Mouse (Mus musculus) midbrain, embryonic 16.5 days (tissue): Measurements from ENCODE around the gene Gse1. TPM values are rescaled to one million over a fixed set of nuclear protein-coding genes. Genes with fewer than 3 reads are reported as not detected.
A peak's percentile ranks its signal among the peaks of the same experiment; 100 is the strongest.

Experiments
- ATAC-seq: fragments of 200-750 bp; cut with Nextera tagmentation; 2 replicates; pipeline ENCODE4 v1.8.0; 2017; ENCODE audit warnings: moderate TSS enrichment
- H3K27ac ChIP-seq: fragments of 300-500 bp; sonication (generic); 2 replicates; pipeline ENCODE4 v1.5.1; 2014; ENCODE audit warnings: mild to moderate bottlenecking, low read length, mixed read lengths
- H3K27me3 ChIP-seq: fragments of 300-500 bp; sonication (generic); 2 replicates; pipeline ENCODE4 v1.6.1; 2014; ENCODE audit warnings: low read depth, low read length, mixed read lengths; ENCODE audit not compliant: control insufficient read depth, insufficient read depth
- H3K36me3 ChIP-seq: fragments of 300-500 bp; sonication (generic); 2 replicates; pipeline ENCODE4 v1.6.1; 2014; ENCODE audit warnings: mild to moderate bottlenecking, low read length, moderate library complexity, mixed read lengths; ENCODE audit not compliant: control insufficient read depth, insufficient read depth
- H3K4me1 ChIP-seq: fragments of 300-500 bp; sonication (generic); 2 replicates; pipeline ENCODE4 v1.6.1; 2014; ENCODE audit warnings: mild to moderate bottlenecking, low read length, mixed read lengths; ENCODE audit not compliant: control insufficient read depth, insufficient read depth
- H3K4me2 ChIP-seq: fragments of 300-500 bp; sonication (generic); 2 replicates; pipeline ENCODE4 v1.6.1; 2014; ENCODE audit warnings: mild to moderate bottlenecking, low read length, mixed read lengths
- H3K4me3 ChIP-seq: fragments of 300-500 bp; sonication (generic); 2 replicates; pipeline ENCODE4 v1.5.1; 2014; ENCODE audit warnings: low read depth, mild to moderate bottlenecking, low read length, moderate library complexity, mixed read lengths
- H3K9ac ChIP-seq: fragments of 300-500 bp; sonication (generic); 2 replicates; pipeline ENCODE4 v1.6.1; 2014; ENCODE audit warnings: low read depth, low read length, mixed read lengths
- H3K9me3 ChIP-seq: fragments of 300-500 bp; sonication (generic); replicated peaks from 2 replicates; pipeline ENCODE4 v1.6.1; 2014; ENCODE audit warnings: mild to moderate bottlenecking, low read length, mixed read lengths; ENCODE audit not compliant: control insufficient read depth, poor library complexity, severe bottlenecking
- WGBS: fragments of 180-500 bp; shearing (Covaris S2); extraction: QIAGEN DNeasy Blood & Tissue Kit; methylation state at CpG from one replicate; pipeline ENCODE4 v1.1.7; 2014; 5-methylcytosine and 5-hydroxymethylcytosine counted together
- polyA plus RNA-seq: library from polyadenylated mRNA; unstranded; fragments of >200 nt; fragmentation: Nextera tagmentation; extraction: Ambion mirVana; gene quantifications from 2 replicates; pipeline ENCODE4 v1.2.1, GENCODE M21; 2015

Gene Gse1
- polyA plus RNA-seq, 1 experiment from 2014 or later: 13.3 TPM

- Histone ChIP-seq H3K9ac (no peak overlapping the region), H3K27me3 (no peaks in the 10 kb centered on the region), H3K27ac (no peak overlapping the region), H3K36me3 (no peaks in the 10 kb centered on the region), H3K9me3 (no peaks in the 10 kb centered on the region), H3K4me2 (no peak overlapping the region), H3K4me3 (no peak overlapping the region), H3K4me1 (peaks cover 52% of the 10 kb centered on the region)
- 73% methylated on average over 5 of the region's 5 CpGs for WGBS
- ATAC-seq: no peak
Measured at GRCm38 (mm10) chr8:120418188-120418587, 189.9 kb downstream of the Gse1 start.

GRCm38 (mm10) chr8:120419675-120420074 lies 191.4 kb downstream of the Gse1 start:
- Histone ChIP-seq H3K4me2 (no peak overlapping the region), H3K9me3 (no peaks in the 10 kb centered on the region), H3K4me1 (peaks cover 56% of the 10 kb centered on the region), H3K36me3 (no peaks in the 10 kb centered on the region), H3K27ac (no peak overlapping the region), H3K9ac (no peak overlapping the region), H3K27me3 (no peaks in the 10 kb centered on the region), H3K4me3 (no peak overlapping the region)
- ATAC-seq: no peak
- 83% methylated on average over 9 of the region's 9 CpGs for WGBS

- Histone ChIP-seq H3K27ac (no peak overlapping the region), H3K36me3 (no peaks in the 10 kb centered on the region), H3K27me3 (no peaks in the 10 kb centered on the region), H3K9ac (no peak overlapping the region), H3K4me3 (no peak overlapping the region), H3K4me2 (no peak overlapping the region), H3K4me1 (peaks cover 62% of the 10 kb centered on the region), H3K9me3 (no peaks in the 10 kb centered on the region)
- no peak for ATAC-seq
- 81% methylated on average over 5 of the region's 5 CpGs for WGBS
Measured at GRCm38 (mm10) chr8:120420226-120420625, 192.0 kb downstream of the Gse1 start.

- Histone ChIP-seq H3K4me1 (peaks cover 63% of the 10 kb centered on the region), H3K9me3 (no peaks in the 10 kb centered on the region), H3K27ac (peak overlapping the region; percentile 24; the same call in 1 of the 2 replicates), H3K4me3 (no peak overlapping the region), H3K9ac (0 out of 2 replicates have a peak overlapping the region, but pooled peaks have one; percentile 20), H3K27me3 (no peaks in the 10 kb centered on the region), H3K4me2 (no peak overlapping the region), H3K36me3 (no peaks in the 10 kb centered on the region)
- 15% methylated on average over 9 of the region's 9 CpGs for WGBS
- ATAC-seq: no peak
Measured at GRCm38 (mm10) chr8:120421638-120422037, 193.4 kb downstream of the Gse1 start.

DNA sequence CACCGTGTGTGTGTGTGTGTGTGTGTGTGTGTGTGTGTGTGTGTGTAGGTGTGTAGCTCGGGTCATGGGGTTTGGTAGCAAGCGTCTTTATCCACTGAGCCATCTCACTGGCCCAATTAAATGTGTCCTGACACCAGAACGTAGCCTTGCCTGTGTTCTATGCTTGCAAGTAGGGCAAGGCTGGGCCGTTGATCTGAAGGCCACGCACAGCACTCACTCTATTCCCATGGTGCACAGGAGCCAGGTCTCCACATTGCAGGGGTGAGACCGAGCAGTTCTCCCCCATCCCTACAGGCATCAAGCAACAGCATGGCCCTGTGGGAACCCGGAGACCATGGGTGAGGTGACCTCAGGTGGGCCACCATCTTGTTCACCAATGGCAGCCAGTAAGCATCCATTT lies 194.0 kb downstream of the Gse1 start:
- peaks cover 63% of the 10 kb centered on the region for H3K4me1 ChIP-seq
- H3K9ac ChIP-seq: no peak overlapping the region
- no peaks in the 10 kb centered on the region for H3K9me3 ChIP-seq
- no peak for ATAC-seq
- no peak overlapping the region for H3K27ac ChIP-seq
- no peaks in the 10 kb centered on the region for H3K27me3 ChIP-seq
- H3K36me3 ChIP-seq: no peaks in the 10 kb centered on the region
- no peak overlapping the region for H3K4me2 ChIP-seq
- H3K4me3 ChIP-seq: no peak overlapping the region
- WGBS: 78% methylated on average over 8 of the region's 8 CpGs

GRCm38 (mm10) chr8:120423576-120423975 lies 195.3 kb downstream of the Gse1 start:
- 25% methylated on average over 7 of the region's 7 CpGs for WGBS
- H3K27me3 ChIP-seq: no peaks in the 10 kb centered on the region
- peak overlapping the region; percentile 93 for H3K27ac ChIP-seq
- H3K9ac ChIP-seq: no peak overlapping the region
- no peak for ATAC-seq
- no peaks in the 10 kb centered on the region for H3K36me3 ChIP-seq
- peaks cover 57% of the 10 kb centered on the region for H3K4me1 ChIP-seq
- H3K4me2 ChIP-seq: no peak overlapping the region
- no peak overlapping the region for H3K4me3 ChIP-seq
- H3K9me3 ChIP-seq: no peaks in the 10 kb centered on the region

DNA sequence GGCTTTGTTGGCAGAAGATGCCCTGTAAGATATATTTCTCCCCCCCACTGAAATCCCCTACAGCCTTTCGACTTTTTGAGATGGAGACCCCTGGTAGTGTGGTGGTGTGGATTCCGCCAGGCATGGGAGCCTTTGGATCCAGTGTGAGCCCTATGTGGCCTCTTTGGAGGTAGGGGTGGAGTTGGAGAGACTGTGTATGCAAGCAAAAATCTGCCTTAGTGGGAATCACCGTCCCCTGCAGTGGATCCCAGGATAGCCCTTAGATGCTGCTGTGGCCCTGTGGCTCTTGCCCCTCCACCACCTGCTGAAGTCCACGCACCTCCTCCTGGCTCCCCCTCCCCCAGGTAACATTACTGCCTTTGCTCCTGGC lies 196.6 kb downstream of the Gse1 start:
- Histone ChIP-seq H3K4me2 (peak overlapping the region; percentile 19), H3K36me3 (no peaks in the 10 kb centered on the region), H3K9ac (peak overlapping the region; percentile 60), H3K9me3 (no peaks in the 10 kb centered on the region), H3K4me3 (no peak overlapping the region), H3K27ac (peak overlapping the region; percentile 93), H3K4me1 (peaks cover 57% of the 10 kb centered on the region), H3K27me3 (no peaks in the 10 kb centered on the region)
- ATAC-seq: 0 out of 2 replicates have a peak, but pooled peaks have one; percentile 4
- WGBS: 18% methylated on average over 4 of the region's 4 CpGs

- peak overlapping the region; percentile 26 for H3K4me2 ChIP-seq
- H3K4me3 ChIP-seq: no peak overlapping the region
- peak overlapping the region; percentile 93 for H3K27ac ChIP-seq
- no peaks in the 10 kb centered on the region for H3K36me3 ChIP-seq
- peak overlapping the region; percentile 60 for H3K9ac ChIP-seq
- ATAC-seq: peak; percentile 79
- H3K27me3 ChIP-seq: no peaks in the 10 kb centered on the region
- peaks cover 57% of the 10 kb centered on the region for H3K4me1 ChIP-seq
- WGBS: 4% methylated on average over 8 of the region's 8 CpGs
- H3K9me3 ChIP-seq: no peaks in the 10 kb centered on the region
Measured at GRCm38 (mm10) chr8:120425199-120425941, 197.1 kb downstream of the Gse1 start.

- WGBS: 30% methylated on average over 1 of the region's 1 CpGs
- Histone ChIP-seq H3K9me3 (no peaks in the 10 kb centered on the region), H3K36me3 (no peaks in the 10 kb centered on the region), H3K27ac (peak overlapping the region; percentile 93), H3K4me2 (peak overlapping the region; percentile 26; the same call in 1 of the 2 replicates), H3K9ac (no peak overlapping the region), H3K4me1 (peaks cover 57% of the 10 kb centered on the region), H3K4me3 (no peak overlapping the region), H3K27me3 (no peaks in the 10 kb centered on the region)
- no peak for ATAC-seq
Measured at GRCm38 (mm10) chr8:120426105-120426504, 197.8 kb downstream of the Gse1 start.
